Mouse (Mus musculus) right cerebral cortex, postnatal 36 days (tissue): ENCODE results near the gene Ptpn11.

Source experiments
- DNase-seq, 2 experiments: peaks; one replicate each; pipeline ENCODE4 v3.0.0; 2022; ENCODE audit warnings: low spot score in 2 of 2, mixed read lengths in 1 of 2

The Ptpn11 gene

DNA sequence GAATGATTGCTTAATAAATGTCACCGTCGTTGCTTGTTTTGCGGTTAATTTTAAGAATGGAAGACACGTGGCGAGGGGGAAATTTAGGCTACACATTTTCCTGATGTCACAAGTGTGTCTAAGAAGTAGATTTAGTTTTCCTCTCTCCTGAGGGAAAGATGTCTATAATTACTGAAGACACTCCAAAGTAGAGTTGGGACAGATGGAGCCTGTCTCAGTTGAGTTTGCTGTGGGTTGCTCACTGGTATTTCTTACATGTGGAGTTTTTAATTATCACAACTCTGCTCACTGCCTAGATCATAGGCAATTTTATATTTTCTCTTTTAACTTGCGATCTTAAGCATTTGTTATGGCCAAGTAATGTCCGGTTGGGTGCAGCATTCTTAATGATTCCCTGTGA, 108.6 kb downstream of the Ptpn11 start:
- no peak for DNase-seq

DNA sequence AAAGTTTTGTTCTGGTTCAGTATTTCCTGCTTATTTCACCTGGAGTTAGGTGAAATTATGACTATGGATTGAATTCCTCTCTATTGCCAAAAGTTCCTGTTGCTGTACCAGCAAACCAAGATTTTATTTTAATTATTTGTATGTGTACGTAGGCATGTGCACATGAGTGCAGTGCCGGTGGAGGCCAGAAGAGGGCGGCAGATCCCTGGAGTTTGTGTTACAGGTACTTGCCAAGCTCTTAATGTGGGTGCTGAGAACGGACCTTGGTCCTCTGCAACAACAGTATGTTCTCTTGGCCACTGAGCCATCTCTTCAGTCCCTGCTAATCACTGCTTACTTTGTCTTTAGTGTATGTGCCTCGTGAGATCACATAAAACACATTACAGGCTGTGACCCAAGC, 109.4 kb downstream of the Ptpn11 start:
- no peak for DNase-seq
